Mouse (Mus musculus) heart, adult 2 months (tissue): ENCODE results near the gene Rhobtb3.

Source experiments
- CTCF ChIP-seq: fragments of 200-600 bp; IDR thresholded peaks from 2 replicates; pipeline ENCODE4 v1.8.1; 2022; ENCODE audit warnings: antibody characterized with exemption, mild to moderate bottlenecking, moderate library complexity
- EP300 ChIP-seq: fragments of 200-500 bp; IDR thresholded peaks from 2 replicates; pipeline ENCODE4 v1.6.1; 2011; ENCODE audit warnings: low read depth, low read length, control low read depth; ENCODE audit not compliant: insufficient read depth
- POLR2A ChIP-seq: fragments of 200-500 bp; IDR thresholded peaks from 2 replicates; pipeline ENCODE4 v1.6.1; 2011; ENCODE audit warnings: mild to moderate bottlenecking, low read depth, low read length, control low read depth; ENCODE audit not compliant: insufficient read depth

DNA sequence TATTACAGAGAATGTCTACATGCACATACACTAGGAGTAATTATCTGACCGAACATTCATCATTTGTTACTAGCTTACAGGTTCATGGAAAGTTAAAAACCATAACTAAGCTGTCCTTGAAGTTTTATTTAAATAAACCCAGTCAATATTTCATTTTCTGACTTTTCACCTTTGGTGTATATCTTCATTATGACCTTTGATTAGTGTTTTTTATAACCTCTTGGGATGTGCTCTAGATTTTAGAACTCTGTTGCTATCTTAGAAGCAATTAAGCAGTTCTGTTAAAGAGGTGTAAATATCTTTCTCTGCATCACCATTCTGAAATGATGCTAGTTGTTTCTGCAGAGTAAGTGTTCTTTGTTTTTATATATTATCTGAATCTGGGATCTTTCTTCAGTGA, 23.1 kb upstream of the Rhobtb3 start, which contains the start of gene Spata9:
- TF ChIP-seq EP300: no peak
- no peak for TF ChIP-seq CTCF
- no peak for TF ChIP-seq POLR2A
